24 mouse cellular contexts compared by ENCODE assay signal in the genomic region with DNA sequence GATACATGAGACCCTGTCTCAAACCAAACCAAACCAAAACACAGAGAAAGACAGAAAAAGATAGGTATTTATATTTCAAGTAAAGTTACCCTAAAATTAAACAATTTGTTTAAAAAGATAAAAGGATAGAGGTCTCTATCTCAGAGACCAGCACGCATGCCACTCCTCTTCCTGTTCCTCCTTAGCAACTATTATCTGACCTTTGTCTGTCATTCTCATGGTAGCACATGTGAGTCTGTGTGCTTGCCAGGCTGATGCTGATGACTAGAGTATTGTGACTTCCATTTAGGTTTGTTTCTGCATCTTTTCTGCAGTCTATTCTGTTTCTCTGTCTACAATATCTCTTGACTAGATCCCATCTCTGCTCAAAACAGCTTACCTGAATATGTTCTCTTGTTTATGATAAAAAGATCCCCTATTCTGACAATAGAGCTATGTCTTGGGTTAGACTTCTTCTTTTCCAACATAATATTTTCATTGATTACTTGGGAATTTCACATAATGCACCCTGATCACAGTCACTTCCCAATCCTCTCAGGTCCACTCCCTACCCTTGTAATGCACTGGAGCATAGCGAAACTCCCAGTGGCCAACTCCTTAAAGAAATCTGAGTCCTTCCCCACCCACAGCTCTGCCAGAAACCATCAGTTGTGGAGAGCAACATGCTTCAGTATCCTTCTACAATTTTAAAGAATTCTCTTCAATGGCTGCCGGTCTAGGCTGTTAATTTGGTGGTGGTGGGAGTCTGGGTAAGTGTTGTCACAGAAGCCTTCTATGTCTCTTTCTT.
"Had no signal": no experiment of that assay in that cellular context is flagged by ENCODE, and none has a peak within 500 bp of the region (broad histone marks: within the 10 kb centered on the region; RNA-seq: fewer than 3 reads in every experiment).

No protein-coding gene starts in this region.

- H3K9me3 ChIP-seq: heart, embryonic 10.5 days; heart, embryonic 12.5 days; hindbrain, embryonic 10.5 days; hindbrain, embryonic 12.5 days; limb, embryonic 13.5 days; limb, embryonic 15.5 days had no signal

- H3K27ac ChIP-seq: gastrocnemius, adult 2 months; heart, embryonic 10.5 days; hindbrain, embryonic 10.5 days; hindbrain, embryonic 12.5 days; hindbrain, embryonic 14.5 days; kidney, postnatal 0 days; limb, embryonic 13.5 days; limb, embryonic 15.5 days; liver, embryonic 14.5 days had no signal

- H3K4me2 ChIP-seq: heart, embryonic 12.5 days; hindbrain, embryonic 12.5 days; hindbrain, embryonic 14.5 days; limb, embryonic 13.5 days; limb, embryonic 15.5 days had no signal

- H3K27me3 ChIP-seq: heart, embryonic 12.5 days; hindbrain, embryonic 12.5 days; limb, embryonic 13.5 days; limb, embryonic 15.5 days had no signal

- H3K4me3 ChIP-seq: gastrocnemius, adult 2 months; heart, embryonic 10.5 days; heart, embryonic 12.5 days; hindbrain, embryonic 10.5 days; hindbrain, embryonic 12.5 days; limb, embryonic 13.5 days; limb, embryonic 15.5 days had no signal

- H3K36me3 ChIP-seq: heart, embryonic 10.5 days; heart, embryonic 12.5 days; hindbrain, embryonic 10.5 days; hindbrain, embryonic 12.5 days; limb, embryonic 13.5 days; limb, embryonic 15.5 days had no signal

- H3K9ac ChIP-seq: heart, embryonic 12.5 days; hindbrain, embryonic 12.5 days; hindbrain, embryonic 14.5 days; limb, embryonic 13.5 days; limb, embryonic 15.5 days; liver, embryonic 14.5 days had no signal

- DNase-seq: gastrocnemius, adult 2 months; gastrocnemius, postnatal 10 days; gastrocnemius, postnatal 25 days; heart, adult 18-20 months; heart, postnatal 10 days; heart, postnatal 4 days; kidney, adult 11 months; kidney, adult 2 months; kidney, adult 9 months; kidney, postnatal 36 days; layer of hippocampus, adult 9-11 months; layer of hippocampus, postnatal 36 days; left cerebral cortex, postnatal 4 days had no signal

- H3K4me1 ChIP-seq: heart, embryonic 10.5 days; heart, embryonic 12.5 days; hindbrain, embryonic 10.5 days; hindbrain, embryonic 12.5 days; limb, embryonic 13.5 days; limb, embryonic 15.5 days had no signal

- ATAC-seq: hindbrain, embryonic 16.5 days; intestine, embryonic 16.5 days had no signal
